Mouse (Mus musculus) adipocyte (in vitro differentiated cells): ENCODE data around the gene Zfp263.
A peak's percentile ranks its signal among the peaks of the same experiment; 100 is the strongest.

Experiments
- DNase-seq: peaks from one replicate; pipeline ENCODE4 v3.0.0-alpha.2; 2016; ENCODE audit warnings: low spot score

The Zfp263 gene

GRCm38 (mm10) chr16:3743503-3744185 lies at the start of gene Zfp263:
Zfp263 (plus strand) TSS chr16:3744093.
- peak; percentile 100 for DNase-seq

GRCm38 (mm10) chr16:3699281-3699680 lies 44.6 kb upstream of the Zfp263 start:
- DNase-seq: no peak

GRCm38 (mm10) chr16:3700893-3701292 lies 43.0 kb upstream of the Zfp263 start:
- no peak for DNase-seq

GRCm38 (mm10) chr16:3706680-3707079 lies 37.2 kb upstream of the Zfp263 start:
- DNase-seq: no peak

- no peak for DNase-seq
Observed at GRCm38 (mm10) chr16:3714731-3715130, 29.2 kb upstream of the Zfp263 start.

- no peak for DNase-seq
Observed at GRCm38 (mm10) chr16:3717980-3718379, 25.9 kb upstream of the Zfp263 start, which contains the start of gene Mefv. Mefv (minus strand) TSS chr16:3718097.

GRCm38 (mm10) chr16:3723231-3723630 lies 20.7 kb upstream of the Zfp263 start:
- no peak for DNase-seq

- DNase-seq: no peak
Observed at GRCm38 (mm10) chr16:3727980-3728720, 15.7 kb upstream of the Zfp263 start.

- DNase-seq: no peak
Observed at GRCm38 (mm10) chr16:3732612-3733011, 11.3 kb upstream of the Zfp263 start.

GRCm38 (mm10) chr16:3733198-3733732 lies 10.6 kb upstream of the Zfp263 start:
- DNase-seq: no peak

- DNase-seq: no peak
Observed at GRCm38 (mm10) chr16:3742466-3742865, 1.4 kb upstream of the Zfp263 start.

GRCm38 (mm10) chr16:3744186-3744700 lies 350 bp downstream of the Zfp263 start:
- DNase-seq: no peak

GRCm38 (mm10) chr16:3745656-3746055 lies 1.8 kb downstream of the Zfp263 start:
- no peak for DNase-seq

GRCm38 (mm10) chr16:3748976-3749375 lies 5.1 kb downstream of the Zfp263 start:
- DNase-seq: no peak

- no peak for DNase-seq
Observed at GRCm38 (mm10) chr16:3771603-3772002, 27.7 kb downstream of the Zfp263 start.

- DNase-seq: no peak
Observed at GRCm38 (mm10) chr16:3776365-3776764, 32.5 kb downstream of the Zfp263 start.

GRCm38 (mm10) chr16:3777986-3778385 lies 34.1 kb downstream of the Zfp263 start:
- no peak for DNase-seq

- no peak for DNase-seq
Observed at GRCm38 (mm10) chr16:3781237-3781636, 37.3 kb downstream of the Zfp263 start.

- no peak for DNase-seq
Observed at GRCm38 (mm10) chr16:3788394-3788793, 44.5 kb downstream of the Zfp263 start.
